Mouse (Mus musculus): ENCODE measurements around the gene Gpr33. TPM values are rescaled to one million over a fixed set of nuclear protein-coding genes. Genes with fewer than 3 reads are reported as not detected.
A peak's percentile ranks its signal among the peaks of the same experiment; 100 is the strongest.

The Gpr33 gene
- polyA plus RNA-seq (2014; fragmentation: Nextera tagmentation; extraction: Ambion mirVana): not detected in 2 replicates

DNA sequence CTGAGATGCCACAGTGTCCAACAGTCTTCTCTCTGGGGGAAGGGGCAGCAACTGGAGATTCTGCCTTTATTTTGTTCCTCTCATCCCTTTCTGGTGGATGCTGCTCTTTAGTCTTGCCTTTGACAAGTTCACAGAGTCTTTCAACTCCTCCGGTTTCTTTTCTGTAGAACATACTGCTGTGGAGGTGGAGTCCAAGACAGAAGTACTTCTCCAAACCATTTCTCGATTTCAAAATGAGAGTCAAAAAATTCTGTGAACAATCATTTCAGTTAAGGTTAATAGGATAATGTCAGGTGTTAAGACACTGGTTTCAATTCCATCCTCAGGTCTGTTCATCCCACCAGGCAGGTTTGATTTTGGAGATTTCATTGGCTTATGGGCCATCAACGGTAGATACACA is at the start of gene Gpr33:
TSS of gene Gpr33 (minus strand) at position 101 of the 400 bp plus-strand sequence.
- ATAC-seq (replicated peaks; ENCODE audit: low FRiP score, low TSS enrichment, low read depth) (no peak), DNase-seq (ENCODE audit: low spot score) (no peak)
- Histone ChIP-seq H3K9me3 (ENCODE audit: control insufficient read depth, low read length) (no peaks in the 10 kb centered on the region), H3K9ac (ENCODE audit: low read length) (no peak within 1 kb of the TSS), H3K27me3 (replicated peaks; ENCODE audit: control insufficient read depth, insufficient read depth, low read length) (no peaks in the 10 kb centered on the region), H3K36me3 (ENCODE audit: control insufficient read depth, insufficient read depth, low read length) (no peaks in the 10 kb centered on the region), H3K4me3 (ENCODE audit: low read depth, low read length) (no peak within 1 kb of the TSS), H3K27ac (ENCODE audit: low read depth) (no peak within 1 kb of the TSS), H3K4me2 (ENCODE audit: low read length) (no peak within 1 kb of the TSS), H3K4me1 (replicated peaks; ENCODE audit: control insufficient read depth, insufficient read depth, low read length) (no peaks in the 10 kb centered on the region)
- 90% methylated on average over 3 of the region's 3 CpGs for WGBS

GRCm38 (mm10) chr12:52049324-52049723 is 21.5 kb upstream of the Gpr33 start:
- no peak for DNase-seq (ENCODE audit: low spot score)
- 63% methylated on average over 2 of the region's 2 CpGs for WGBS
- no peak overlapping the region for H3K4me2 ChIP-seq (ENCODE audit: low read length)
- no peaks in the 10 kb centered on the region for H3K9me3 ChIP-seq (ENCODE audit: control insufficient read depth, low read length)
- no peaks in the 10 kb centered on the region for H3K27me3 ChIP-seq (replicated peaks; ENCODE audit: control insufficient read depth, insufficient read depth, low read length)
- H3K4me3 ChIP-seq (ENCODE audit: low read depth, low read length): no peak overlapping the region
- H3K4me1 ChIP-seq (replicated peaks; ENCODE audit: control insufficient read depth, insufficient read depth, low read length): no peaks in the 10 kb centered on the region
- no peaks in the 10 kb centered on the region for H3K36me3 ChIP-seq (ENCODE audit: control insufficient read depth, insufficient read depth, low read length)
- H3K9ac ChIP-seq (ENCODE audit: low read length): no peak overlapping the region
- no peak overlapping the region for H3K27ac ChIP-seq (ENCODE audit: low read depth)
- no peak for ATAC-seq (replicated peaks; ENCODE audit: low FRiP score, low TSS enrichment, low read depth)

DNA sequence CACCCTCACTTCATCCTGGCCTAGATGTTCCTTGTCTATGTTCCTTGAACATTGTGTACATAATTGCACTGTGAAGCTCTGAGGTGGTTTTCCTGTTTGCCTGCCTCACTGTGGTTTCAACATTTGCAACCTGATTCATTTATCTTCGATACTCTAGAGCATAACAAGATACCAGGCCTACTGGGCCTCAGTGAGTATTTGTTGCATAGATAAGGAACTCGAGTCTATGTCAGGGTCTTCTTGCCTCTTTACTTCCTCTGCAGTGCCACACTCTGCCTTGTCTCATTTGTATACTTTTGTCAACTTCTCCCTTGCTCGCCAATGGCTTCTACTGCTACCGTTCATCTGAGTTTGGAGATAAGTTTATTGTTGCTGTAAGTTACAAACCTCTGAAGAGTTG is 18.5 kb upstream of the Gpr33 start:
- Histone ChIP-seq H3K9ac (ENCODE audit: low read length) (no peak overlapping the region), H3K27me3 (replicated peaks; ENCODE audit: control insufficient read depth, insufficient read depth, low read length) (no peaks in the 10 kb centered on the region), H3K4me2 (ENCODE audit: low read length) (no peak overlapping the region), H3K27ac (ENCODE audit: low read depth) (no peak overlapping the region), H3K4me1 (replicated peaks; ENCODE audit: control insufficient read depth, insufficient read depth, low read length) (no peaks in the 10 kb centered on the region), H3K9me3 (ENCODE audit: control insufficient read depth, low read length) (no peaks in the 10 kb centered on the region), H3K36me3 (ENCODE audit: control insufficient read depth, insufficient read depth, low read length) (no peaks in the 10 kb centered on the region), H3K4me3 (ENCODE audit: low read depth, low read length) (no peak overlapping the region)
- WGBS: 72% methylated on average over 4 of the region's 4 CpGs
- no peak for ATAC-seq (replicated peaks; ENCODE audit: low FRiP score, low TSS enrichment, low read depth)
- no peak for DNase-seq (ENCODE audit: low spot score)

DNA sequence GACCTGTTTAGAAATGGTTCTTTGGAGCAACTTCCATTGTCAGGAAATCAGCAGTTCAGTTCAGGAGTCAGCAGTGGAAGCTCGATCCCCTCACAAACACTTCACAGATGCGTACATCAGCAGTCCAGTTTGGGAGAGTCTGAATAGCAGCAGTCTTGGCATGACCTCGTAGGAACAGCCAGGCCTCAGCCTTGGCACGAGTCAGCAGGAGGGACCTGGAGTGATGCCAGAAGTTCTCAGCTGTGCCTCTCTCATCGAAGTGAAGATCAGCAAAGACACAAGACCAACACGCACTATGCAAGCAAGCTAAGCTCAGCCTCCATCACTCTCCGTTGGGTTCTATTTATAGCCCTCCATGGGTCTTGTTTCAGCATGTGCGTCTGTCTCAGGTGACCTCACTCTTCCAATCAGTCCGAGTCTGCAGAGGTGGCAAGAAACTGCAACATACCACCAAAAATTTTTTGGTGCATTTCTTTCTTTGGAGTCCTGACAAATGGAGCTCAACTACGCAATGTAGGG is 15.0 kb upstream of the Gpr33 start:
- H3K9ac ChIP-seq (ENCODE audit: low read length): no peak overlapping the region
- 69% methylated on average over 10 of the region's 10 CpGs for WGBS
- H3K36me3 ChIP-seq (ENCODE audit: control insufficient read depth, insufficient read depth, low read length): no peaks in the 10 kb centered on the region
- no peak overlapping the region for H3K4me3 ChIP-seq (ENCODE audit: low read depth, low read length)
- H3K27me3 ChIP-seq (replicated peaks; ENCODE audit: control insufficient read depth, insufficient read depth, low read length): no peaks in the 10 kb centered on the region
- H3K9me3 ChIP-seq (ENCODE audit: control insufficient read depth, low read length): no peaks in the 10 kb centered on the region
- H3K27ac ChIP-seq (ENCODE audit: low read depth): no peak overlapping the region
- no peak overlapping the region for H3K4me2 ChIP-seq (ENCODE audit: low read length)
- no peak for ATAC-seq (replicated peaks; ENCODE audit: low FRiP score, low TSS enrichment, low read depth)
- DNase-seq (ENCODE audit: low spot score): no peak
- H3K4me1 ChIP-seq (replicated peaks; ENCODE audit: control insufficient read depth, insufficient read depth, low read length): no peaks in the 10 kb centered on the region

DNA sequence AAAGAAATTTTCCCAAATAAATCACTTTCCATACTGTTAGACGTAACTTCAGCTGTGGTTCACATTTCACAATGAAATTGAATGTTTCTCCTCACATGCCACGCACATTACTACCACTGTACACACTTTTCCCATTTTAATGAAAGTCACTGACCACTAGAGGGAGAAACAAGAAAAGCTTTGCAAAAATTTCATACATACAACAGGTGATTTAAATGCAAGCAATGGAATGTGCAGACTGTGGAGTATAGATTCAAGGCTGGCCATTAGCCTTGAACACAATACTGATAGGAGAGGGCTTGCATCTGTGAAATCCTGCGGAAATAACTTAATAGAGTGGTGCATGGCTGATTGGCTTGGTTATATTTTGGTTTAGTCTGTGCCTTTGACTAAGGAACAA is 10.5 kb upstream of the Gpr33 start:
- H3K9me3 ChIP-seq (ENCODE audit: control insufficient read depth, low read length): 0 out of 2 replicates have a peak, but pooled peaks cover 2% of the 10 kb centered on the region
- peak; percentile 40; the same call in 1 of the 2 replicates for ATAC-seq (replicated peaks; ENCODE audit: low FRiP score, low TSS enrichment, low read depth)
- H3K4me2 ChIP-seq (ENCODE audit: low read length): no peak overlapping the region
- no peak overlapping the region for H3K9ac ChIP-seq (ENCODE audit: low read length)
- 53% methylated on average over 3 of the region's 3 CpGs for WGBS
- peak; percentile 51 for DNase-seq (ENCODE audit: low spot score)
- no peak overlapping the region for H3K27ac ChIP-seq (ENCODE audit: low read depth)
- H3K4me1 ChIP-seq (replicated peaks; ENCODE audit: control insufficient read depth, insufficient read depth, low read length): no peaks in the 10 kb centered on the region
- no peaks in the 10 kb centered on the region for H3K36me3 ChIP-seq (ENCODE audit: control insufficient read depth, insufficient read depth, low read length)
- H3K27me3 ChIP-seq (replicated peaks; ENCODE audit: control insufficient read depth, insufficient read depth, low read length): no peaks in the 10 kb centered on the region
- no peak overlapping the region for H3K4me3 ChIP-seq (ENCODE audit: low read depth, low read length)

- Histone ChIP-seq H3K4me1 (replicated peaks; ENCODE audit: control insufficient read depth, insufficient read depth, low read length) (no peaks in the 10 kb centered on the region), H3K27me3 (replicated peaks; ENCODE audit: control insufficient read depth, insufficient read depth, low read length) (no peaks in the 10 kb centered on the region), H3K4me3 (ENCODE audit: low read depth, low read length) (no peak overlapping the region), H3K9me3 (ENCODE audit: control insufficient read depth, low read length) (0 out of 2 replicates have a peak, but pooled peaks cover 2% of the 10 kb centered on the region), H3K4me2 (ENCODE audit: low read length) (no peak overlapping the region), H3K36me3 (ENCODE audit: control insufficient read depth, insufficient read depth, low read length) (no peaks in the 10 kb centered on the region), H3K9ac (ENCODE audit: low read length) (no peak overlapping the region), H3K27ac (ENCODE audit: low read depth) (no peak overlapping the region)
- ATAC-seq (replicated peaks; ENCODE audit: low FRiP score, low TSS enrichment, low read depth) (no peak), DNase-seq (ENCODE audit: low spot score) (no peak)
- 92% methylated on average over 3 of the region's 3 CpGs for WGBS
These were observed 7.1 kb upstream of the Gpr33 start for GRCm38 (mm10) chr12:52034956-52035355.

- no peaks in the 10 kb centered on the region for H3K4me1 ChIP-seq (replicated peaks; ENCODE audit: control insufficient read depth, insufficient read depth, low read length)
- no peak overlapping the region for H3K4me2 ChIP-seq (ENCODE audit: low read length)
- DNase-seq (ENCODE audit: low spot score): no peak
- no peak overlapping the region for H3K4me3 ChIP-seq (ENCODE audit: low read depth, low read length)
- 84% methylated on average over 6 of the region's 6 CpGs for WGBS
- H3K27ac ChIP-seq (ENCODE audit: low read depth): no peak overlapping the region
- ATAC-seq (replicated peaks; ENCODE audit: low FRiP score, low TSS enrichment, low read depth): no peak
- no peaks in the 10 kb centered on the region for H3K36me3 ChIP-seq (ENCODE audit: control insufficient read depth, insufficient read depth, low read length)
- H3K27me3 ChIP-seq (replicated peaks; ENCODE audit: control insufficient read depth, insufficient read depth, low read length): no peaks in the 10 kb centered on the region
- H3K9me3 ChIP-seq (ENCODE audit: control insufficient read depth, low read length): 0 out of 2 replicates have a peak, but pooled peaks cover 2% of the 10 kb centered on the region
- H3K9ac ChIP-seq (ENCODE audit: low read length): no peak overlapping the region
These were observed 4.4 kb upstream of the Gpr33 start for GRCm38 (mm10) chr12:52032276-52032675.

DNA sequence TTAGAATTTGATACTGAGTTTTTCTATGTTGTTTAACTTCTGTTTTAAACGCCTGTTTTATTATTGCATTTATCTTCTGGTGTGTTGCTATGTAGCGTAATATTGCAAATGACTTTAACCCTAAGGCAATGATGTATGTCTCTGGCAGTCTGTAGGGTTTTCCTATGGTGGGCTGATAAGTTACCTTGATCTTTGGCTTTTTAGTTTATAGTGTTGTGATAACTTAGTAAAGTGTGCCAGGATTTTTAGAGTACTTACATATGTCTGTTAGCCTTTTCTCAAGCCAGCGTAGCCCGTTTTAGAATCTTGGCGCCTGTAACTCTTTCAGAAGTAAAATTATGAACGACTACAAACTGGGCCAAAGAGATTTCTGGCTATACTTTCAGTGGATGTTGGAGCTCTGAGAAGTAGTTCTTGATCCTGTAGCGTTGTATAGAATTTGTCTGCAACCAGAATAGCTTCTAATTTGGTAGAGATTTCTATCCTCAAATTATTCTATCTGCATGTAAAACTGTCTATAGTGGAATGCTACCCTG is 13.3 kb downstream of the Gpr33 start:
- Histone ChIP-seq H3K4me2 (ENCODE audit: low read length) (no peak overlapping the region), H3K4me1 (replicated peaks; ENCODE audit: control insufficient read depth, insufficient read depth, low read length) (no peaks in the 10 kb centered on the region; the same call in 1 of the 2 replicates), H3K9me3 (ENCODE audit: control insufficient read depth, low read length) (no peaks in the 10 kb centered on the region), H3K9ac (ENCODE audit: low read length) (no peak overlapping the region), H3K27me3 (replicated peaks; ENCODE audit: control insufficient read depth, insufficient read depth, low read length) (no peaks in the 10 kb centered on the region), H3K27ac (ENCODE audit: low read depth) (no peak overlapping the region), H3K4me3 (ENCODE audit: low read depth, low read length) (no peak overlapping the region), H3K36me3 (ENCODE audit: control insufficient read depth, insufficient read depth, low read length) (no peaks in the 10 kb centered on the region)
- DNase-seq (ENCODE audit: low spot score) (no peak), ATAC-seq (replicated peaks; ENCODE audit: low FRiP score, low TSS enrichment, low read depth) (no peak)
- 62% methylated on average over 7 of the region's 7 CpGs for WGBS

DNA sequence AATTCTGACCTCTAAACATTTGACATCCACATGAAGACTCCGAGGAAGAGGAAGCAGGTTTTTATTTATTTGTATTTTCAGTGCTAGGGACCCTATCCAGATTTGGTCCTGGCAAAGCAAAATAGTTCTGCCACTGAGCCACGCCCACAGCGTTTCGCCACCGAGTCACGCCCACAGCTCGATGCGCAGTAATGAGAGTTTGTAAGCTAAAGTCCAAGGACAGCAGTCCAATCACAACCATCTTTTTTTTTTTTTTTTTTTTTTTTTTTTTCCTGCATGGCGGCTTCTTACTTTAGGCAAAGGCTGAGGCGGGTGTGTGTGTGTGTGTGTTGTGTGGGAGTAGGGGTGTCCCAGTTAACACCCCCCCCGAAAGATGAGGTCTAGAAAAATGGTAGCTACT is 13.8 kb downstream of the Gpr33 start:
- no peaks in the 10 kb centered on the region for H3K36me3 ChIP-seq (ENCODE audit: control insufficient read depth, insufficient read depth, low read length)
- DNase-seq (ENCODE audit: low spot score): no peak
- no peak overlapping the region for H3K4me2 ChIP-seq (ENCODE audit: low read length)
- H3K9me3 ChIP-seq (ENCODE audit: control insufficient read depth, low read length): no peaks in the 10 kb centered on the region
- no peaks in the 10 kb centered on the region; the same call in 1 of the 2 replicates for H3K4me1 ChIP-seq (replicated peaks; ENCODE audit: control insufficient read depth, insufficient read depth, low read length)
- no peaks in the 10 kb centered on the region for H3K27me3 ChIP-seq (replicated peaks; ENCODE audit: control insufficient read depth, insufficient read depth, low read length)
- no peak overlapping the region for H3K9ac ChIP-seq (ENCODE audit: low read length)
- H3K4me3 ChIP-seq (ENCODE audit: low read depth, low read length): no peak overlapping the region
- no peak for ATAC-seq (replicated peaks; ENCODE audit: low FRiP score, low TSS enrichment, low read depth)
- H3K27ac ChIP-seq (ENCODE audit: low read depth): no peak overlapping the region
- 77% methylated on average over 11 of the region's 11 CpGs for WGBS
